Mouse (Mus musculus): ENCODE measurements around the gene Mapkbp1. TPM values are rescaled to one million over a fixed set of nuclear protein-coding genes. Genes with fewer than 3 reads are reported as not detected.
A peak's percentile ranks its signal among the peaks of the same experiment; 100 is the strongest.

The Mapkbp1 gene
- polyA plus RNA-seq, 1 experiment from 2014 or later = 2.4 TPM

DNA sequence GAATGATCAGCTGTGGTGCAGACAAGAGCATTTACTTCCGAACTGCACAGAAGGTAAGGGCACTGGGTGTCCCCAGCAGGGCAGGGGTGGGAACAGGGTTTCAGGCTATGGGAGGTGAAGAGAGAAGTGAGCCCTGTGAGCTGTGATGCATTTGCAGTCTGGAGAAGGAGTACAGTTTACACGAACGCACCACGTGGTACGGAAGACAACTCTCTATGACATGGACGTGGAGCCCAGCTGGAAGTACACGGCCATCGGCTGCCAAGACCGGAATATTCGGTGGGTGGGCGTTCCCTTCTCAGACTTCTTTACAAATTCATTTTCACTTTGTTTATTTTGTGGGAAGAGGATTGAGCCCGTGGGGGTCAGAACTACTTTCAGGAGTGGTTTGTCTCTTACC, 45.1 kb downstream of the Mapkbp1 start:
- WGBS = 84% methylated on average over 12 of the region's 12 CpGs
- no peaks in the 10 kb centered on the region for H3K27me3 ChIP-seq (ENCODE audit: control insufficient read depth, insufficient read depth, low read length)
- ATAC-seq (replicated peaks; ENCODE audit: extremely low read depth, insufficient read depth, low FRiP score) = no peak
- H3K9ac ChIP-seq (ENCODE audit: low read length) = no peak overlapping the region
- H3K9me3 ChIP-seq (replicated peaks; ENCODE audit: control insufficient read depth, low read length) = no peaks in the 10 kb centered on the region
- H3K4me1 ChIP-seq (ENCODE audit: control insufficient read depth, insufficient read depth, low read length) = peaks cover 3% of the 10 kb centered on the region; the same call in 1 of the 2 replicates
- peaks cover 43% of the 10 kb centered on the region for H3K36me3 ChIP-seq (ENCODE audit: control insufficient read depth, insufficient read depth)
- no peak overlapping the region for H3K27ac ChIP-seq (ENCODE audit: low read length)
- no peak overlapping the region for H3K4me2 ChIP-seq (ENCODE audit: low read depth, low read length)
- H3K4me3 ChIP-seq (ENCODE audit: low read length) = no peak overlapping the region

DNA sequence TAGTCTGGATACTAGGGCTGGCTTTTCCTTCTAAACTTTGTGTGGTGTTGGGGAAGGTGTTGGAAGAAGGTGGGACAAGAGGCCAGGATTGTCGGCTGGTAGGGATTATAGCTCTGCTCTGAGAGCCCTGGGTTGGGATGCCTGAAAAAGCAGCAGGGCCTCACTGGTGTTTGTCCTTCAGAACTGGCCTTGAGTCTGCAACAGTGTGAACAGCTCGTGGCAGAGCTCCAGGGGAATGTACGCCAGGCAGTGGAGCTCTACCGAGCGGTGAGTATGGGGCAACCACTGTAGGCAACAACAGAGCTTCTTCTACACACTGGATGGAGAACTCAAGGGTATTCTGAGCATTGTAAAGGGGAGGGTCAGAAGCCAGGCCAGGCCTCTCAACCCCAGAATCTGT, 51.8 kb downstream of the Mapkbp1 start:
- Histone ChIP-seq H3K4me2 (ENCODE audit: low read depth, low read length) (no peak overlapping the region), H3K4me1 (ENCODE audit: control insufficient read depth, insufficient read depth, low read length) (peaks cover 20% of the 10 kb centered on the region), H3K36me3 (ENCODE audit: control insufficient read depth, insufficient read depth) (peaks cover 29% of the 10 kb centered on the region), H3K9me3 (replicated peaks; ENCODE audit: control insufficient read depth, low read length) (no peaks in the 10 kb centered on the region), H3K9ac (ENCODE audit: low read length) (peak overlapping the region; percentile 35; the same call in 1 of the 2 replicates), H3K4me3 (ENCODE audit: low read length) (no peak overlapping the region), H3K27ac (ENCODE audit: low read length) (peak overlapping the region; percentile 95), H3K27me3 (ENCODE audit: control insufficient read depth, insufficient read depth, low read length) (no peaks in the 10 kb centered on the region)
- 24% methylated on average over 5 of the region's 5 CpGs for whole genome bisulfite sequencing
- ATAC-seq (replicated peaks; ENCODE audit: extremely low read depth, insufficient read depth, low FRiP score) = peak; percentile 67

DNA sequence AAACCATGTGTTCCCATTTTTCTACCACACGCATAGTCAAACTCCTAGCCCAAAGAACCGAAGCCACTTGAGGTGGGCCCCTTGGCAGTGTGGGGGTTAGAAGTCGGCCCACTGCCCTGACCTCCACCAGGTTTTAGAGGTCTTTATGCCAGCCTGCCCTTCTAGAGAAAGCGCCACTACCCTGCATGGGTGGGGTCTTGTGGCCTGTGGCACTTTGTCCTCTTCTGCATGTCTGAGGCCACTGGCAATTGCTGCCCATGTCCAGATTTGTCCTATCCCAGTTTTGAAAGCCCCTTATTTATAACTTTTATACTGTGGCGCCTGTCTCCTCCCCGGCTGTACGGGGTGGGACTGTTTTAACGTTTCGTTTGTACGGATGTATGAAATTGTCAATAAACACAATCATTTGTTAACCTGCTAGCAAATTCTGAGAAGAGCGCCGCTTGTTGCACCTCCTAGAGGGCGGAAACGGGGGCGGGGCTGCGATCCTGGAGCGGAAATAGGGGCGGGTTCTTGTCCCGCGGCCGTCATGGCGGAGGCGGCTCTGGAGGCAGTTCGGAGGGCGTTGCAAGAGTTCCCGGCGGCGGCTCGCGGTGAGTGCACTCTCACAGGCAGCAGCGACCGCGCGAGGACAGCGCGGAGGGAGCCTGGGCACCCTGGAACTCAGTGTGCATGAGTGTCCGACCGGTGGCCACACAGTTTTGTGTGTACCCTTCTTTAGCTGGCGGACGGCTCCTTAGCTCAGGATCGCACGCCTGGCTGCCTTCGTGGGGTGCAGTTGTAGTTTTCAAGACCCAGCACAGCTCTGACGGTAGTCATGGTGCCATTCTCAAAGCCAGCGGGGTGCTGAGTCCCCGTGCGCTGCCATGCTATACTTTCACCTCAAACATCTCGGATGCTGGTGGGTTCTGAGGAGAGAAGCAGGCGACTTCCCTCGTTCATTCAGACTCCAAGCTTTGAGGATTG, 54.8 kb downstream of the Mapkbp1 start, which contains the start of the genes Jmjd7 and Gm28042:
TSS of gene Jmjd7 (plus strand) at position 500 of the 966 bp plus-strand sequence.
TSS of gene Gm28042 (plus strand) at position 510 of the 966 bp plus-strand sequence.
- peak; percentile 84 for ATAC-seq (replicated peaks; ENCODE audit: extremely low read depth, insufficient read depth, low FRiP score)
- H3K4me1 ChIP-seq (ENCODE audit: control insufficient read depth, insufficient read depth, low read length) = peaks cover 20% of the 10 kb centered on the region
- H3K9me3 ChIP-seq (replicated peaks; ENCODE audit: control insufficient read depth, low read length) = no peaks in the 10 kb centered on the region
- H3K27ac ChIP-seq (ENCODE audit: low read length) = peak within 1 kb of the TSS; percentile 81
- 5% methylated on average over 50 of the region's 50 CpGs for WGBS
- peak within 1 kb of the TSS; percentile 84 for H3K4me2 ChIP-seq (ENCODE audit: low read depth, low read length)
- H3K36me3 ChIP-seq (ENCODE audit: control insufficient read depth, insufficient read depth) = peaks cover 13% of the 10 kb centered on the region
- H3K4me3 ChIP-seq (ENCODE audit: low read length) = peak within 1 kb of the TSS; percentile 65
- no peaks in the 10 kb centered on the region for H3K27me3 ChIP-seq (ENCODE audit: control insufficient read depth, insufficient read depth, low read length)
- peak within 1 kb of the TSS; percentile 80 for H3K9ac ChIP-seq (ENCODE audit: low read length)

DNA sequence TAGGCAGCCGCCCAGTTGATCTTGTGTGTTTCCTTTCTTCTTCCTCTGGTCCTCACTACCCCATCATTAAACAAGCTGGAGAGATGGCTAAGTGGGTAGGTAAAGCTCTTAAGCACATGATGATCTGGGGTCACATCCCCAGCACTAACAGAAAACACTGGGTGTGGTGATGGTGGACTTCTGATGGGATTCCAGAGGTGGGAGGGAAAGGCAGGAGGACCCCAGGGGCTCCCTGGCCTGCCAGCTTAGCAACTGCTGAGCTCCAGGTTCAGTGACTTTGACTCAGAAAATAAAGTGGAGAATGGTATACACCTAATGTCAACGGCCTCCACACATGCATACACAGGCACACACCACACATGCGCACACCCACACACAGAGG, 55.4 kb downstream of the Mapkbp1 start:
- WGBS = 41% methylated on average over 3 of the region's 3 CpGs
- peak overlapping the region; percentile 80 for H3K9ac ChIP-seq (ENCODE audit: low read length)
- 0 out of 2 replicates have a peak, but pooled peaks have one; percentile 0 for ATAC-seq (replicated peaks; ENCODE audit: extremely low read depth, insufficient read depth, low FRiP score)
- H3K4me3 ChIP-seq (ENCODE audit: low read length) = peak overlapping the region; percentile 65
- peaks cover 20% of the 10 kb centered on the region for H3K4me1 ChIP-seq (ENCODE audit: control insufficient read depth, insufficient read depth, low read length)
- H3K27ac ChIP-seq (ENCODE audit: low read length) = peak overlapping the region; percentile 81
- H3K4me2 ChIP-seq (ENCODE audit: low read depth, low read length) = peak overlapping the region; percentile 84
- H3K36me3 ChIP-seq (ENCODE audit: control insufficient read depth, insufficient read depth) = peaks cover 12% of the 10 kb centered on the region; the same call in 1 of the 2 replicates
- H3K9me3 ChIP-seq (replicated peaks; ENCODE audit: control insufficient read depth, low read length) = no peaks in the 10 kb centered on the region
- no peaks in the 10 kb centered on the region for H3K27me3 ChIP-seq (ENCODE audit: control insufficient read depth, insufficient read depth, low read length)

DNA sequence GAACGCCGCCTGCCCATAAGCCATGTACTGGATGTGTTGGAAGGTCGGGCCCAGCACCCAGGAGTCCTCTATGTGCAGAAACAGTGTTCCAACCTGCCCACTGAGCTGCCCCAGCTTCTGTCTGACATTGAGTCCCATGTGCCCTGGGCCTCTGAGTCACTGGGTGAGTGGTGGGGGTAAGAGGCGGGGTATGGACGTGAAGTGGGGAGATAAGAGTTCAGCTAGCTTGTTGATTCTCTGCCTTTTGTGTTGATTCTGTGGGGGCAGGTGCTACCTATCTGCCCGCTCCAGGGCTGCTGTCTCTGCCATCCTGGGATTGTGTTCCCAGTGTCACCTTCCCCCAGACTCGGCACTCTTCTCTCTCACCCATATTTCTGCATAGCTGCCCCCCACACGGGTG, 57.9 kb downstream of the Mapkbp1 start:
- no peak overlapping the region for H3K27ac ChIP-seq (ENCODE audit: low read length)
- H3K9me3 ChIP-seq (replicated peaks; ENCODE audit: control insufficient read depth, low read length) = no peaks in the 10 kb centered on the region
- WGBS = 63% methylated on average over 8 of the region's 8 CpGs
- H3K4me2 ChIP-seq (ENCODE audit: low read depth, low read length) = no peak overlapping the region
- ATAC-seq (replicated peaks; ENCODE audit: extremely low read depth, insufficient read depth, low FRiP score) = no peak
- H3K36me3 ChIP-seq (ENCODE audit: control insufficient read depth, insufficient read depth) = peaks cover 9% of the 10 kb centered on the region; the same call in 1 of the 2 replicates
- H3K4me1 ChIP-seq (ENCODE audit: control insufficient read depth, insufficient read depth, low read length) = peaks cover 12% of the 10 kb centered on the region
- no peaks in the 10 kb centered on the region for H3K27me3 ChIP-seq (ENCODE audit: control insufficient read depth, insufficient read depth, low read length)
- no peak overlapping the region for H3K4me3 ChIP-seq (ENCODE audit: low read length)
- no peak overlapping the region for H3K9ac ChIP-seq (ENCODE audit: low read length)

DNA sequence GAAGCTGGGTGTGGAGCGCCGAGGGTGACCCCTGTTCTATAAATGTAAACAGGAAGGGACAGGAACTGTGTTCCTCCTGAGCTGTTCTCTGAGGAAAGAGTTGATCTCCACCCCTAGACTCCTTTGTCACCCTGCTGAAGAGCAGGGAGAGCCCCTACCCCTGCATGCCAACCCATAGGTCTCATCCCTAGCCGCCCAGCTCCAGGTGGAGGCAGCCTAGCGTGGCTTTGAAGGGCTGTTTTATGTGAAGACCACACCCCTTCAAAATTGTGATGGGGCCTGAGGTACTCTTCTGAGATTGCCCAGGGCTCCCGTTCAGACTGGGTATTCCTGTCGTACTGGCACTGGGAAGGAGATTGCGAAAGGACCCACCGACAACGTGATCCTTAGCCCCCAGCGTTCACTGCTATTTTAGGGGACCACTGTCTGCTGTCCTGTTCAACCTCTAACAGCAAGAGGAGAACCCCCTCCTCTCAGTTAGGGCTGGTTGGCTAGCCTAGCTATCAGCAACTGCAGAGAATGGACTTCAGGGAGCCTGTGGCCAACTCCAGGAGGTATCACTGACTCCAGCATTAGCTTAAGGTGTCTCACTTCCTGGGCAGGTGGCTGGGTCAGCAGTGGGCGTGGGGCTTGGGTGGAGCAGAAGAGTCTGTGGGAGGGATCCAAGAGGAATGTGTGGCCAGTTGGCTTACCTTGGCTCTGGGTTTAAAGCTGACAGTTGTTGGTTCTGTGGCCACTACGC, 60.4 kb downstream of the Mapkbp1 start, which contains the start of gene Pla2g4b:
TSS of gene Pla2g4b (plus strand) at position 692 of the 742 bp plus-strand sequence.
- Histone ChIP-seq H3K4me3 (ENCODE audit: low read length) (no peak within 1 kb of the TSS), H3K36me3 (ENCODE audit: control insufficient read depth, insufficient read depth) (peaks cover 16% of the 10 kb centered on the region; the same call in 1 of the 2 replicates), H3K9me3 (replicated peaks; ENCODE audit: control insufficient read depth, low read length) (no peaks in the 10 kb centered on the region), H3K4me1 (ENCODE audit: control insufficient read depth, insufficient read depth, low read length) (peaks cover 6% of the 10 kb centered on the region), H3K27me3 (ENCODE audit: control insufficient read depth, insufficient read depth, low read length) (no peaks in the 10 kb centered on the region), H3K27ac (ENCODE audit: low read length) (no peak within 1 kb of the TSS), H3K9ac (ENCODE audit: low read length) (no peak within 1 kb of the TSS), H3K4me2 (ENCODE audit: low read depth, low read length) (no peak within 1 kb of the TSS)
- WGBS = 88% methylated on average over 12 of the region's 12 CpGs
- ATAC-seq (replicated peaks; ENCODE audit: extremely low read depth, insufficient read depth, low FRiP score) = no peak

- no peaks in the 10 kb centered on the region for H3K27me3 ChIP-seq (ENCODE audit: control insufficient read depth, insufficient read depth, low read length)
- WGBS = 58% methylated on average over 5 of the region's 5 CpGs
- H3K9ac ChIP-seq (ENCODE audit: low read length) = no peak overlapping the region
- H3K27ac ChIP-seq (ENCODE audit: low read length) = no peak overlapping the region
- no peaks in the 10 kb centered on the region for H3K9me3 ChIP-seq (replicated peaks; ENCODE audit: control insufficient read depth, low read length)
- no peak overlapping the region for H3K4me3 ChIP-seq (ENCODE audit: low read length)
- ATAC-seq (replicated peaks; ENCODE audit: extremely low read depth, insufficient read depth, low FRiP score) = no peak
- H3K4me1 ChIP-seq (ENCODE audit: control insufficient read depth, insufficient read depth, low read length) = no peaks in the 10 kb centered on the region
- H3K4me2 ChIP-seq (ENCODE audit: low read depth, low read length) = no peak overlapping the region
- H3K36me3 ChIP-seq (ENCODE audit: control insufficient read depth, insufficient read depth) = peaks cover 18% of the 10 kb centered on the region; the same call in 1 of the 2 replicates
Observed at GRCm38 (mm10) chr2:120033726-120034125, 61.2 kb downstream of the Mapkbp1 start.

- Histone ChIP-seq H3K9me3 (replicated peaks; ENCODE audit: control insufficient read depth, low read length) (no peaks in the 10 kb centered on the region), H3K4me2 (ENCODE audit: low read depth, low read length) (no peak overlapping the region), H3K27ac (ENCODE audit: low read length) (no peak overlapping the region), H3K27me3 (ENCODE audit: control insufficient read depth, insufficient read depth, low read length) (no peaks in the 10 kb centered on the region), H3K9ac (ENCODE audit: low read length) (no peak overlapping the region), H3K36me3 (ENCODE audit: control insufficient read depth, insufficient read depth) (peaks cover 33% of the 10 kb centered on the region), H3K4me1 (ENCODE audit: control insufficient read depth, insufficient read depth, low read length) (no peaks in the 10 kb centered on the region), H3K4me3 (ENCODE audit: low read length) (no peak overlapping the region)
- WGBS = 83% methylated on average over 9 of the region's 9 CpGs
- no peak for ATAC-seq (replicated peaks; ENCODE audit: extremely low read depth, insufficient read depth, low FRiP score)
Observed at GRCm38 (mm10) chr2:120037744-120038143, 65.2 kb downstream of the Mapkbp1 start.

All from heart, embryonic 16.5 days (tissue).